8 mouse cellular contexts compared by ENCODE assay signal in the genomic region with DNA sequence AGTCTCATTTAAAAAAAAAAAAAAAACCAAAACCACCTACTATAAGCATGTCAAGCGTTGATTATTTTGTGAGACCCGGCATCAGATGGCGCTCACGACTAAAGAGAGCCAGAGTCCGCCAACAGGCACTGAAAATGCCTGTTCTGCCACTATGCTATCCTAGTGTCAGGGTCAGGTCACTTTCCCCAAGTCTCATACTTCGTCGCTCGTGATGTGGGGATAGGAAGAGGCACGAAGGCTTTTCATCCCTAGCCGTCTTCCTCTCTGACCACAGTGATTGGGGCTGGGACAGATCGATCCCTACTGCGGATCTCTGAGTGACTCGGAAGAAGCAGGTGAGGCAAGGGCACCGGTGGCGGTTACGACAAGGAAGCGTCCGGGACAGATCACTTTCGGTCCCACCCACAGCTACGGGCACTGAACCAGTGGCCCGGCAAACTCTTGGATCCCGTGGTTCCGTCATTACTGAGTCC. TPM values are rescaled to one million over a fixed set of nuclear protein-coding genes. Genes with fewer than 3 reads are reported as not detected.
DNase-seq lines count a peak whose midpoint lies in the region; ATAC-seq and TF ChIP-seq lines count a peak whose summit lies in the region.

No protein-coding gene starts in this region.

- no peaks in the 10 kb centered on the region for H3K9me3 ChIP-seq in CH12.LX (replicated peaks; ENCODE audit: low read length)
- no peaks in the 10 kb centered on the region for H3K9me3 ChIP-seq in erythroblast, embryonic 14.5 days (ENCODE audit: control insufficient read depth, low read length)
- H3K9me3 ChIP-seq in liver, embryonic 15.5 days (replicated peaks) = no peaks in the 10 kb centered on the region

- peak in 1 of 2 experiments; percentile 98; a peak in 2 of 4 replicates for TF ChIP-seq CTCF in CH12.LX (conservative IDR thresholded peaks at IDR 0.05 in 1 of 2, IDR thresholded peaks at IDR 0.05 in 1 of 2; ENCODE audit: low read depth in 2 of 2, low read length in 2 of 2)
- TF ChIP-seq CTCF in bone marrow macrophage, adult 2 months (IDR thresholded peaks at IDR 0.05; ENCODE audit: low read depth, low read length) = peak; percentile 51

- peak; percentile 99 for TF ChIP-seq RAD21 in CH12.LX (IDR thresholded peaks at IDR 0.05; ENCODE audit: low read depth, low read length)

- peaks cover 10 to 42% of the 10 kb centered on the region in 2 experiments for H3K4me1 ChIP-seq in CH12.LX (ENCODE audit: control insufficient read depth in 1 of 2, insufficient read depth in 2 of 2)
- peaks cover 29% of the 10 kb centered on the region for H3K4me1 ChIP-seq in bone marrow macrophage, adult 2 months (ENCODE audit: control insufficient read depth, insufficient read depth, low read length)
- H3K4me1 ChIP-seq in erythroblast, embryonic 14.5 days (ENCODE audit: control insufficient read depth) = peaks cover 35% of the 10 kb centered on the region
- H3K4me1 ChIP-seq in liver, embryonic 15.5 days (replicated peaks) = peaks cover 27% of the 10 kb centered on the region

- peaks cover 2 to 11% of the 10 kb centered on the region in 2 experiments for H3K36me3 ChIP-seq in CH12.LX (replicated peaks in 1 of 2; ENCODE audit: control insufficient read depth in 1 of 2, insufficient read depth in 1 of 2, low read length in 1 of 2)
- H3K36me3 ChIP-seq in erythroblast, embryonic 14.5 days (ENCODE audit: control insufficient read depth) = peaks cover 13% of the 10 kb centered on the region
- H3K36me3 ChIP-seq in liver, embryonic 15.5 days (replicated peaks) = peaks cover 5% of the 10 kb centered on the region; the same call in 1 of the 2 replicates

- 0 out of 2 replicates have a peak overlapping the region, but pooled peaks have one; percentile 4 for H3K4me2 ChIP-seq in CH12.LX (ENCODE audit: insufficient read depth, low read depth, poor library complexity, severe bottlenecking)
- H3K4me2 ChIP-seq in liver, embryonic 15.5 days = peak overlapping the region; percentile 83

- peak overlapping the region; percentile 36; the same call in 1 of the 2 replicates for H3K9ac ChIP-seq in CH12.LX (ENCODE audit: insufficient read depth, low read depth)
- peak overlapping the region; percentile 98 for H3K9ac ChIP-seq in liver, embryonic 15.5 days

- H3K79me2 ChIP-seq in CH12.LX (replicated peaks; ENCODE audit: control insufficient read depth, extremely low read depth, insufficient read depth, poor library complexity, severe bottlenecking) = peaks cover 38% of the 10 kb centered on the region

- H3K4me3 ChIP-seq in CH12.LX (replicated peaks in 1 of 3; ENCODE audit: low read depth in 2 of 3, low read length in 2 of 3, poor library complexity in 1 of 3) = peak overlapping the region; percentile 62 to 94 (median 91)
- H3K4me3 ChIP-seq in bone marrow macrophage, adult 2 months (ENCODE audit: insufficient read depth, low read length) = peak overlapping the region; percentile 86
- H3K4me3 ChIP-seq in erythroblast, embryonic 14.5 days (replicated peaks) = peak overlapping the region; percentile 97
- peak overlapping the region; percentile 99 for H3K4me3 ChIP-seq in liver, embryonic 15.5 days (replicated peaks)

- in situ Hi-C loops in CH12.LX (cut with MboI; ENCODE audit: low pct_ligation_motif_present, low pct_unique_long_range_greater_than_20kb, low sequenced_read_pairs) = loop anchor here (5.0 to 25.0 kb wide), 3 partner anchors 164 to 444 kb away; a partner anchor contains a TSS

- WGBS in liver, embryonic 15.5 days (ENCODE audit: insufficient replicate concordance) = under 1% methylated on average over 23 of the region's 23 CpGs

- TF ChIP-seq POLR2A in CH12.LX (IDR thresholded peaks at IDR 0.05; ENCODE audit: low read depth, low read length) = no peak
- no peak for TF ChIP-seq POLR2A in bone marrow macrophage, adult 2 months (IDR thresholded peaks at IDR 0.05; ENCODE audit: borderline replicate concordance, low read depth, low read length)

- peak overlapping the region; percentile 17 for H3K27ac ChIP-seq in CH12.LX (ENCODE audit: insufficient read depth, low read depth)
- H3K27ac ChIP-seq in bone marrow macrophage, adult 2 months (ENCODE audit: insufficient read depth, low read depth, low read length) = peak overlapping the region; percentile 73
- H3K27ac ChIP-seq in liver, embryonic 15.5 days (replicated peaks) = peak overlapping the region; percentile 93

- dilution Hi-C loops in CH12.LX (cut with MboI; ENCODE audit: extremely low pct_ligation_motif_present, extremely low pct_unique_long_range_greater_than_20kb, low sequenced_read_pairs) = no loop called here

- peak; percentile 87 for DNase-seq in CH12.LX (ENCODE audit: extremely low read depth)
- peak; percentile 84 to 86 for DNase-seq in heart, postnatal 10 days
- DNase-seq in kidney, postnatal 36 days = peak; percentile 82 to 84
- DNase-seq in neural tube, embryonic 10.5 days (ENCODE audit: extremely low spot score, low spot score) = peak; percentile 82
- peak; percentile 77 for DNase-seq in testis, postnatal 10 days (ENCODE audit: low spot score)

- intact Hi-C loops in heart, postnatal 10 days (cut with DNase I) = loop anchor here (1.0 to 5.0 kb wide), 3 partner anchors 160 to 289 kb away; a partner anchor contains a TSS

- peak; percentile 35; the same call in 1 of the 2 replicates for TF ChIP-seq EP300 in CH12.LX (IDR thresholded peaks at IDR 0.05; ENCODE audit: low read length)

- ATAC-seq in liver, embryonic 15.5 days (ENCODE audit: insufficient read depth) = peak; percentile 72

- H3K27me3 ChIP-seq in CH12.LX (replicated peaks) = no peaks in the 10 kb centered on the region
- no peaks in the 10 kb centered on the region for H3K27me3 ChIP-seq in erythroblast, embryonic 14.5 days (ENCODE audit: control insufficient read depth)
- H3K27me3 ChIP-seq in liver, embryonic 15.5 days = peaks cover 4% of the 10 kb centered on the region; the same call in 1 of the 2 replicates

TF ChIP-seq in CH12.LX, 34 proteins besides CTCF, POLR2A, EP300 and RAD21 (continues in another document):
- TF ChIP-seq MEF2A (IDR thresholded peaks at IDR 0.05; ENCODE audit: borderline replicate concordance, low read depth, low read length) (no peak; the same call in 1 of the 2 replicates), JUND (conservative IDR thresholded peaks at IDR 0.05; ENCODE audit: low read depth, low read length) (peak; percentile 58; the same call in 1 of the 2 replicates), GABPA (IDR thresholded peaks at IDR 0.05; ENCODE audit: insufficient replicate concordance, low read depth, low read length) (no peak), SMC3 (IDR thresholded peaks at IDR 0.05; ENCODE audit: low read depth, low read length) (peak; percentile 99), IRF4 (IDR thresholded peaks at IDR 0.05; ENCODE audit: low read depth, low read length) (peak; percentile 64), MAZ (IDR thresholded peaks at IDR 0.05; ENCODE audit: low read depth, low read length) (no peak), ZC3H11A (IDR thresholded peaks at IDR 0.05; ENCODE audit: low read depth, low read length) (peak; percentile 97), ZNF384 (IDR thresholded peaks at IDR 0.05; ENCODE audit: low read depth, low read length) (peak; percentile 99), KAT2A (IDR thresholded peaks at IDR 0.05; ENCODE audit: insufficient replicate concordance, low read length) (0 out of 2 replicates have a peak, but pooled peaks have one; percentile 58), MAX (IDR thresholded peaks at IDR 0.05; ENCODE audit: low read length) (peak; percentile 29; the same call in 1 of the 2 replicates), E2F4 (IDR thresholded peaks at IDR 0.05; ENCODE audit: insufficient replicate concordance, low read depth, low read length) (0 out of 2 replicates have a peak, but pooled peaks have one; percentile 9), PAX5 (IDR thresholded peaks at IDR 0.05; ENCODE audit: low read length) (no peak), JUN (IDR thresholded peaks at IDR 0.05; ENCODE audit: insufficient read depth, low read depth, low read length) (0 out of 2 replicates have a peak, but pooled peaks have one; percentile 7), CHD2 (IDR thresholded peaks at IDR 0.05; ENCODE audit: low read length) (no peak), UBTF (IDR thresholded peaks at IDR 0.05; ENCODE audit: low read depth, low read length) (no peak)

RNA-seq across cellular contexts. Expression of a gene that starts 0.7 kb away (rescaled TPM):
- total RNA-seq in CH12.LX (2012; rRNA removed) (41.0 and 43.6 TPM in 2 replicates), CH12.LX (2014; rRNA removed) (140 and 151 TPM in 2 replicates)
- polyA plus RNA-seq in CH12.LX (2012; ENCODE audit: insufficient read length, low read depth) = 163 and 191 TPM in 2 replicates
- polyA plus RNA-seq in bone marrow macrophage, adult 2 months (2012; ENCODE audit: insufficient read depth, insufficient read length, missing spikeins) = 54.0 and 57.3 TPM in 2 replicates
- 5.0 and 5.5 TPM in 2 replicates for polyA plus RNA-seq in erythroblast, embryonic 14.5 days (2012)
- total RNA-seq in heart, postnatal 10 days (2021) = 100 to 1,000 TPM; 182 to 197 TPM
- 57.8 and 61.8 TPM in 2 replicates for polyA plus RNA-seq in liver, embryonic 15.5 days (2015; fragmentation: Nextera tagmentation; extraction: Ambion mirVana)

RNA-seq across cellular contexts. Expression of a gene that starts 28.3 kb away (rescaled TPM):
- total RNA-seq in CH12.LX (2012; rRNA removed) (not detected in 2 replicates), CH12.LX (2014; rRNA removed) (not detected in 2 replicates)
- polyA plus RNA-seq in CH12.LX (2012; ENCODE audit: insufficient read length, low read depth) = not detected in 2 replicates
- not detected in 2 replicates for polyA plus RNA-seq in bone marrow macrophage, adult 2 months (2012; ENCODE audit: insufficient read depth, insufficient read length, missing spikeins)
- not detected in 2 replicates for polyA plus RNA-seq in erythroblast, embryonic 14.5 days (2012)
- total RNA-seq in heart, postnatal 10 days (2021) = 1 to 10 TPM; 2.8 to 3.4 TPM
- polyA plus RNA-seq in liver, embryonic 15.5 days (2015; fragmentation: Nextera tagmentation; extraction: Ambion mirVana) = 0.12 and 0.20 TPM in 2 replicates

RNA-seq across cellular contexts. Expression of a gene that starts 28.4 kb away (rescaled TPM):
- total RNA-seq in CH12.LX (2012; rRNA removed) (15.4 and 15.7 TPM in 2 replicates), CH12.LX (2014; rRNA removed) (8.9 and 11.0 TPM in 2 replicates)
- 11.1 and 11.3 TPM in 2 replicates for polyA plus RNA-seq in CH12.LX (2012; ENCODE audit: insufficient read length, low read depth)
- 15.2 and 15.8 TPM in 2 replicates for polyA plus RNA-seq in bone marrow macrophage, adult 2 months (2012; ENCODE audit: insufficient read depth, insufficient read length, missing spikeins)
- polyA plus RNA-seq in erythroblast, embryonic 14.5 days (2012) = 0.05 and 0.06 TPM in 2 replicates
- 10 to 100 TPM; 48.2 to 57.7 TPM for total RNA-seq in heart, postnatal 10 days (2021)
- 11.4 and 11.8 TPM in 2 replicates for polyA plus RNA-seq in liver, embryonic 15.5 days (2015; fragmentation: Nextera tagmentation; extraction: Ambion mirVana)

RNA-seq across cellular contexts. Expression of a gene that starts 42.4 kb away (rescaled TPM):
- total RNA-seq in CH12.LX (2012; rRNA removed) (36.3 and 37.7 TPM in 2 replicates), CH12.LX (2014; rRNA removed) (22.5 and 23.0 TPM in 2 replicates)
- polyA plus RNA-seq in CH12.LX (2012; ENCODE audit: insufficient read length, low read depth) = 67.4 and 70.2 TPM in 2 replicates
- 44.8 and 55.9 TPM in 2 replicates for polyA plus RNA-seq in bone marrow macrophage, adult 2 months (2012; ENCODE audit: insufficient read depth, insufficient read length, missing spikeins)
- polyA plus RNA-seq in erythroblast, embryonic 14.5 days (2012) = 0.10 and 0.16 TPM in 2 replicates
- 10 to 100 TPM; 34.3 to 39.2 TPM for total RNA-seq in heart, postnatal 10 days (2021)
- 4.3 and 4.8 TPM in 2 replicates for polyA plus RNA-seq in liver, embryonic 15.5 days (2015; fragmentation: Nextera tagmentation; extraction: Ambion mirVana)

Comparison
In these comparisons a context has a peak if more than half of its experiments do, and no peak if none do; other contexts are left out.
1. Peak in every context shown above with its lines: DNase-seq, ATAC-seq, H3K4me3 ChIP-seq and H3K27ac ChIP-seq.
2. H3K27ac ChIP-seq: peak in every context shown above with its lines; median percentile 93 in liver, embryonic 15.5 days; 73 in bone marrow macrophage, adult 2 months; 17 in CH12.LX.
3. RNA of a gene that starts 28.4 kb away (polyA plus RNA-seq): 15.2 to 15.8 TPM in bone marrow macrophage, adult 2 months, 11.4 to 11.8 TPM in liver, embryonic 15.5 days and 11.1 to 11.3 TPM in CH12.LX; 0.05 to 0.06 TPM in erythroblast, embryonic 14.5 days; every median in the first group is over 10 times any median in the second.